9 mouse cellular contexts compared by ENCODE assay signal in genomic region chr4:18649153-18649552, GRCm38 (mm10).
A peak's percentile ranks its signal among the peaks of the same experiment; 100 is the strongest.
DNase-seq lines count a peak whose midpoint lies in the region; ATAC-seq and TF ChIP-seq lines count a peak whose summit lies in the region.
"Had no signal": no experiment of that assay in that cellular context is flagged by ENCODE, and none has a peak within 500 bp of the region (broad histone marks: within the 10 kb centered on the region; RNA-seq: fewer than 3 reads in every experiment).

No protein-coding gene starts in this region.

- H3K27ac ChIP-seq in kidney, postnatal 0 days = no peak overlapping the region
- H3K27ac ChIP-seq: neural tube, embryonic 12.5 days had no signal

- no peak overlapping the region for H3K4me2 ChIP-seq in kidney, postnatal 0 days (ENCODE audit: low read length)
- H3K4me2 ChIP-seq: neural tube, embryonic 12.5 days had no signal

- WGBS in kidney, postnatal 0 days = 28% methylated on average over 1 of the region's 1 CpGs

- H3K36me3 ChIP-seq in kidney, postnatal 0 days (ENCODE audit: insufficient read depth, low read length) = no peaks in the 10 kb centered on the region
- H3K36me3 ChIP-seq: neural tube, embryonic 12.5 days had no signal

- H3K9me3 ChIP-seq in kidney, postnatal 0 days (replicated peaks; ENCODE audit: low read length) = no peaks in the 10 kb centered on the region
- H3K9me3 ChIP-seq: neural tube, embryonic 12.5 days had no signal

- ATAC-seq in kidney, postnatal 0 days (replicated peaks; ENCODE audit: low FRiP score, low read depth) = no peak

- peak; percentile 43 to 47 for DNase-seq in cerebellum, postnatal 14 days
- no peak for DNase-seq in cerebellum, adult 11 months
- peak; percentile 66 for DNase-seq in kidney, postnatal 0 days (ENCODE audit: low spot score)
- no peak for DNase-seq in kidney, adult 11 months
- DNase-seq in ZHBTc4 (ENCODE audit: low read depth, low spot score) = peak; percentile 35
- DNase-seq in retina, embryonic 14.5 days (ENCODE audit: low spot score) = peak; percentile 43
- DNase-seq in lung, postnatal 25 days (ENCODE audit: low spot score) = no peak
- no peak for DNase-seq in gastrocnemius, adult 18-20 months (ENCODE audit: low spot score)

- H3K27me3 ChIP-seq in kidney, postnatal 0 days (ENCODE audit: insufficient read depth, low read length) = no peaks in the 10 kb centered on the region
- H3K27me3 ChIP-seq: neural tube, embryonic 12.5 days had no signal

- H3K9ac ChIP-seq in kidney, postnatal 0 days (ENCODE audit: low read depth, low read length) = no peak overlapping the region
- H3K9ac ChIP-seq: neural tube, embryonic 12.5 days had no signal

- no peak overlapping the region for H3K4me3 ChIP-seq in kidney, postnatal 0 days (replicated peaks; ENCODE audit: low read depth, low read length)
- H3K4me3 ChIP-seq: neural tube, embryonic 12.5 days had no signal

- no peaks in the 10 kb centered on the region for H3K4me1 ChIP-seq in kidney, postnatal 0 days (replicated peaks; ENCODE audit: insufficient read depth, low read length)
- H3K4me1 ChIP-seq: neural tube, embryonic 12.5 days had no signal

- TF ChIP-seq CTCF in kidney, postnatal 0 days (IDR thresholded peaks at IDR 0.05; ENCODE audit: low read depth) = peak; percentile 69

Comparison
In these comparisons a context has a peak if more than half of its experiments do, and no peak if none do; other contexts are left out.
1. DNase-seq: peak in cerebellum, postnatal 14 days (2 of 2), kidney, postnatal 0 days (single experiment), ZHBTc4 (single experiment) and retina, embryonic 14.5 days (single experiment); none in cerebellum, adult 11 months (single experiment), kidney, adult 11 months (single experiment), lung, postnatal 25 days (single experiment) and gastrocnemius, adult 18-20 months (single experiment).